In genomic region chr12:3760876-3761590, GRCm38 (mm10) we compare ENCODE assay signal across 12 mouse cellular contexts. TPM values are rescaled to one million over a fixed set of nuclear protein-coding genes. Genes with fewer than 3 reads are reported as not detected.
DNase-seq lines count a peak whose midpoint lies in the region; ATAC-seq and TF ChIP-seq lines count a peak whose summit lies in the region.
"Had no signal": no experiment of that assay in that cellular context is flagged by ENCODE, and none has a peak within 500 bp of the region (broad histone marks: within the 10 kb centered on the region; RNA-seq: fewer than 3 reads in every experiment).

No protein-coding gene starts in this region.

- 0 out of 2 replicates have a peak, but pooled peaks cover 4% of the 10 kb centered on the region for H3K36me3 ChIP-seq in embryonic facial prominence, embryonic 14.5 days (ENCODE audit: control insufficient read depth, insufficient read depth, low read length)
- H3K36me3 ChIP-seq in embryonic facial prominence, embryonic 10.5 days (replicated peaks), result no peaks in the 10 kb centered on the region
- no peaks in the 10 kb centered on the region for H3K36me3 ChIP-seq in midbrain, embryonic 16.5 days (ENCODE audit: control insufficient read depth, insufficient read depth, low read length)

- no peak for TF ChIP-seq CTCF in left cerebral cortex, adult 2 months (IDR thresholded peaks at IDR 0.05)

- intact Hi-C loops in left cerebral cortex, adult 2 months (cut with DNase I), result no loop called here
- intact Hi-C loops in left cerebral cortex, postnatal 10 days (cut with DNase I), result no loop called here

- H3K4me3 ChIP-seq in embryonic facial prominence, embryonic 14.5 days (ENCODE audit: low read depth, low read length), result no peak overlapping the region
- H3K4me3 ChIP-seq in embryonic facial prominence, embryonic 10.5 days, result no peak overlapping the region
- no peak overlapping the region for H3K4me3 ChIP-seq in left cerebral cortex, adult 2 months
- H3K4me3 ChIP-seq in midbrain, embryonic 16.5 days (ENCODE audit: low read depth, low read length), result no peak overlapping the region
- H3K4me3 ChIP-seq: gastrocnemius, adult 2 months had no signal

- H3K27ac ChIP-seq in embryonic facial prominence, embryonic 14.5 days (replicated peaks; ENCODE audit: low read depth, low read length), result no peak overlapping the region
- H3K27ac ChIP-seq in embryonic facial prominence, embryonic 10.5 days (replicated peaks), result no peak overlapping the region
- H3K27ac ChIP-seq in left cerebral cortex, adult 2 months, result peak overlapping the region; percentile 45; the same call in 1 of the 2 replicates
- peak overlapping the region; percentile 72; the same call in 1 of the 2 replicates for H3K27ac ChIP-seq in midbrain, embryonic 16.5 days (ENCODE audit: low read length)

- no peaks in the 10 kb centered on the region for H3K9me3 ChIP-seq in embryonic facial prominence, embryonic 14.5 days (ENCODE audit: control insufficient read depth, low read length)
- H3K9me3 ChIP-seq in embryonic facial prominence, embryonic 10.5 days, result no peaks in the 10 kb centered on the region
- no peaks in the 10 kb centered on the region for H3K9me3 ChIP-seq in midbrain, embryonic 16.5 days (replicated peaks; ENCODE audit: control insufficient read depth, low read length, poor library complexity, severe bottlenecking)

- H3K9ac ChIP-seq in embryonic facial prominence, embryonic 14.5 days (ENCODE audit: low read depth, low read length), result no peak overlapping the region
- no peak overlapping the region for H3K9ac ChIP-seq in midbrain, embryonic 16.5 days (ENCODE audit: low read depth, low read length)
- H3K9ac ChIP-seq: lung, embryonic 14.5 days had no signal

- WGBS in embryonic facial prominence, embryonic 14.5 days, result 64% methylated on average over 4 of the region's 4 CpGs
- 80% methylated on average over 4 of the region's 4 CpGs for WGBS in embryonic facial prominence, embryonic 10.5 days
- WGBS in midbrain, embryonic 16.5 days, result 52% methylated on average over 4 of the region's 4 CpGs

- peak; percentile 60; the same call in 1 of the 2 replicates for ATAC-seq in embryonic facial prominence, embryonic 14.5 days (ENCODE audit: low read depth)
- ATAC-seq in midbrain, embryonic 16.5 days, result peak; percentile 88
- ATAC-seq: intestine, embryonic 16.5 days had no signal

- no peaks in the 10 kb centered on the region for H3K27me3 ChIP-seq in embryonic facial prominence, embryonic 14.5 days (replicated peaks; ENCODE audit: control insufficient read depth, insufficient read depth, low read length)
- no peaks in the 10 kb centered on the region for H3K27me3 ChIP-seq in embryonic facial prominence, embryonic 10.5 days (replicated peaks; ENCODE audit: low read depth, poor library complexity, severe bottlenecking)
- H3K27me3 ChIP-seq in midbrain, embryonic 16.5 days (ENCODE audit: control insufficient read depth, insufficient read depth, low read depth, low read length), result no peaks in the 10 kb centered on the region

- no peak for DNase-seq in embryonic facial prominence, embryonic 14.5 days (ENCODE audit: low spot score)
- no peak for DNase-seq in embryonic facial prominence, embryonic 10.5 days (ENCODE audit: low spot score)
- no peak for DNase-seq in left cerebral cortex, adult 2 months (ENCODE audit: extremely low spot score in 1 of 2, low spot score in 2 of 2)
- no peak for DNase-seq in left cerebral cortex, postnatal 10 days (ENCODE audit: extremely low spot score in 1 of 2, low spot score in 2 of 2)
- DNase-seq in cerebellum, adult 9-10 months, result peak; percentile 70
- DNase-seq in thymus, postnatal 14 days, result no peak
- no peak for DNase-seq in testis, postnatal 10 days (ENCODE audit: low spot score)
- DNase-seq: gastrocnemius, adult 2 months; lung, embryonic 14.5 days had no signal

- H3K4me2 ChIP-seq in embryonic facial prominence, embryonic 14.5 days (ENCODE audit: low read depth, low read length), result no peak overlapping the region
- H3K4me2 ChIP-seq in midbrain, embryonic 16.5 days (ENCODE audit: low read length), result no peak overlapping the region
- H3K4me2 ChIP-seq: liver, embryonic 11.5 days; lung, embryonic 14.5 days had no signal

- peaks cover 5% of the 10 kb centered on the region for H3K4me1 ChIP-seq in embryonic facial prominence, embryonic 14.5 days (ENCODE audit: control insufficient read depth, insufficient read depth, low read length)
- H3K4me1 ChIP-seq in embryonic facial prominence, embryonic 10.5 days, result no peaks in the 10 kb centered on the region
- H3K4me1 ChIP-seq in midbrain, embryonic 16.5 days (ENCODE audit: control insufficient read depth, insufficient read depth, low read length), result 0 out of 2 replicates have a peak, but pooled peaks cover 2% of the 10 kb centered on the region

RNA-seq across cellular contexts. Expression of gene Dnmt3a, which starts 44.8 kb away (rescaled TPM):
- polyA plus RNA-seq in embryonic facial prominence, embryonic 14.5 days (2014; fragmentation: Nextera tagmentation; extraction: Ambion mirVana), result 64.9 and 65.2 TPM in 2 replicates
- polyA plus RNA-seq in embryonic facial prominence, embryonic 10.5 days (2016; fragmentation: Nextera tagmentation; extraction: Ambion mirVana), result 160 and 179 TPM in 2 replicates
- total RNA-seq in left cerebral cortex, adult 2 months (2021), result 100 to 1,000 TPM in 1 of 2 experiments, 10 to 100 TPM in 1; 99.8 to 116 TPM
- total RNA-seq in left cerebral cortex, postnatal 10 days (2021), result 100 to 1,000 TPM; 331 to 345 TPM
- 112 and 125 TPM in 2 replicates for polyA plus RNA-seq in midbrain, embryonic 16.5 days (2015; fragmentation: Nextera tagmentation; extraction: Ambion mirVana)

Comparison
In these comparisons a context has a peak if more than half of its experiments do, and no peak if none do; other contexts are left out.
1. H3K27ac ChIP-seq: peak in left cerebral cortex, adult 2 months (single experiment) and midbrain, embryonic 16.5 days (single experiment); none in embryonic facial prominence, embryonic 14.5 days (single experiment) and embryonic facial prominence, embryonic 10.5 days (single experiment).